Mouse (Mus musculus) thymus, postnatal 36 days (tissue): ENCODE measurements at regions not wholly inside any gene's neighbourhood (a gene's known extent, or its start where the extent isn't known, plus 50 kb on each side); places are given as distances from the start of the nearest gene placed in this dataset.

Source experiments
- DNase-seq, 2 experiments: peaks; one replicate each; pipeline ENCODE4 v3.0.0; 2022; ENCODE audit warnings: mixed read lengths in 2 of 2

DNA sequence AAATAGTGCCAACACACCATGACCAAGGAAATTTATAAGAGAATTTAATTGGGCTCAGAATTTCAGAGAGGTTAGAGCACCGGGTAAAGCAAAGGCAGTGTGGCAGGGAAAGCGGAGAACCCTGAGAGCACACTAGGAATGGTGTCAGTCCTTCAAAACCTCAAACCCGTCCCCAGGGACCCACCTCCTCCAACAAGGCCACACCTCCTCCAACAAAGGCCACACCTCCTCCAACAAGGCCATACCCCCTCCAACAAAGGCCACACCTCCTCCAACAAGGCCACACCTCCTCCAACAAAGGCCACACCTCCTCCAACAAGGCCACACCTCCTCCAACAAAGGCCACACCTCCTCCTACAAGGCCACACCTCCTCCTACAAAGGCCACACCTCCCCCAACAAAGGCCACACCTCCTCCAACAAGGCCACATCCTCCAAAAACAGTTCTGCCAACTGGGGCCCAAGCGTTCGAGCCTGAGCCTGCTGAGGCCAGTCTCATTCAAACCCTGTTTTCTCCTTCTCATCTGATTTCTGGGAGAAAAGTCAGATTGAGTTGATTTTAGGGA is 109.8 kb upstream of the Zfp217 start:
- no peak for DNase-seq

GRCm38 (mm10) chr2:170255997-170256396 is 108.1 kb upstream of the Zfp217 start:
- no peak for DNase-seq

DNA sequence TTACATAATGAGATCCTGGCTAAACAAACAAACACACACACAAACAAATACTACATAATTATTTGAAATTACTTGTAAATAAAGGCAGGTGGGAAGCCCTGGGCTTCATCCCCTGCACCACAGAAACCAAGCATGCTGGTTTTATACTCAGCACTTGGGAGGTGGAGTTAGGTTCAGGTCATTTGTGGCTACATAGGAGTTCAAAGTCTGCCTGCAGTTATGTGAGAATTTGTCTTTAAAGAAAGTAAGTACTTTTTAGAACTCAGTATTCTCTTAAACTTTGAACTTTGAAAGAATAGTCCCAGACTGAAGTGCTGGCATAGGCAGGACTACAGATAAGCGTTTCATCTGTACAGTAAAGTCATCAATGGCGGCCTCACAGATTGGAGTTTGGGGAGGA is 107.6 kb upstream of the Zfp217 start:
- DNase-seq: no peak

- no peak for DNase-seq
These were observed 106.0 kb upstream of the Zfp217 start for GRCm38 (mm10) chr2:170253681-170254440.

GRCm38 (mm10) chr2:170252255-170253034 is 104.5 kb upstream of the Zfp217 start:
- peak; percentile 69 to 81 for DNase-seq

DNA sequence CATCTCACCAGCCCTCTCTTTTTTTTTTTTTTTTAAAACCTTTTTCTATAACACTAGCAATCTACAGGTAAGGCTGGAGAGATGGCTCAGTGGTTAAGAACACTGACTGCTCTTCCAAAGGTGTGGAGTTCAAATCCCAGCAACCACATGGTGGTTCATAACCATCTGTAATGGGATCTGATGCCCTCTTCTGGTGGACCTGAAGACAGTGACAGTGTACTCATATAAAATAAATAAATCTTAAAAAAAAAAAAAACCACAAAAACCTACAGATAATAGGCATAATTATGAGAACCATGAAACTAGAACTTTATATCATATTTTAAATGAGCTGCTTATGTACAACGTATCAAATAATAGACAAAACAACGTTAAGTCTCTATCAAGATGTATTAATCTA is 102.8 kb upstream of the Zfp217 start:
- no peak for DNase-seq

GRCm38 (mm10) chr2:170247702-170248445 is 100.0 kb upstream of the Zfp217 start:
- DNase-seq: no peak

- no peak for DNase-seq
These were observed 97.9 kb upstream of the Zfp217 start for GRCm38 (mm10) chr2:170245637-170246341.

DNA sequence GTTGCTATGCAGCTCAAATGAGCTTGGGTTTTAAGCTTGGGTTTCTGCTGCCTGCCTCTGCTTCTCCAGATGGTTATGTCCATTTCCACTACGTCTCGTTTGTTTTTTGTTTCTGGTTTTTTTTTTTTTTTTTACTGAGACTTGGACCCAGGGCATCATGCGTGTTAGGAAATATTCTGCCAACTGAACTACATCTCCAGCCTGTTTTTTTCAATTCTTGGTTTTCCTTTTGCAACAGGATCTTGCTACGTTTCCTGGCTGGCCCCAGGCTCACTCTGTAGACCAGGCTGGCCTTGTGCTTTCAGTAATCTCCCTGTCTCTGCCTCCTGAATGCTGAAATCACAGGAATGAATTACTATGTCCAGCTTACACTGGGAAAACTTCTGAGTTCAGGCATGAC is 96.2 kb upstream of the Zfp217 start:
- no peak for DNase-seq

GRCm38 (mm10) chr2:170237959-170238358 is 90.1 kb upstream of the Zfp217 start:
- DNase-seq: peak; percentile 65 to 67

DNA sequence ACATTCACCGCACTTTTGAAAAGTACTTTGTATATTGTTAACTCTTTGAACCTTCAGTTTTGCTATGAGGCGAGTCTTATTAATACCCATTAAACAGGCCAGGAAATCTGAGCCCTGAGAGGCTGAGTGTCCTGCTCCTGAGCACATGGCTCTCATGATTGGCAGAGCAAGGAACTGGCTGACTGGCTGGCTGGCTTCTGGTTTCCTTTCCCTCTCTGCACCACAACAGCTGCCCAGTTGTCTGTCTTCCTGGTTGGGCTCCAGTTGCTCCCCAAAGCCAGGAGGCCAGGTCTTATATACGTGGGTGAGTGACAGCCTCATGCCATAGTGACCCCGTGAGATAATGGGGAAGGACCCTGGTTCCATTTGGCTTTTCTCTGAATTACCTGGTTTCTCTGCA is 85.5 kb upstream of the Zfp217 start:
- no peak for DNase-seq

DNA sequence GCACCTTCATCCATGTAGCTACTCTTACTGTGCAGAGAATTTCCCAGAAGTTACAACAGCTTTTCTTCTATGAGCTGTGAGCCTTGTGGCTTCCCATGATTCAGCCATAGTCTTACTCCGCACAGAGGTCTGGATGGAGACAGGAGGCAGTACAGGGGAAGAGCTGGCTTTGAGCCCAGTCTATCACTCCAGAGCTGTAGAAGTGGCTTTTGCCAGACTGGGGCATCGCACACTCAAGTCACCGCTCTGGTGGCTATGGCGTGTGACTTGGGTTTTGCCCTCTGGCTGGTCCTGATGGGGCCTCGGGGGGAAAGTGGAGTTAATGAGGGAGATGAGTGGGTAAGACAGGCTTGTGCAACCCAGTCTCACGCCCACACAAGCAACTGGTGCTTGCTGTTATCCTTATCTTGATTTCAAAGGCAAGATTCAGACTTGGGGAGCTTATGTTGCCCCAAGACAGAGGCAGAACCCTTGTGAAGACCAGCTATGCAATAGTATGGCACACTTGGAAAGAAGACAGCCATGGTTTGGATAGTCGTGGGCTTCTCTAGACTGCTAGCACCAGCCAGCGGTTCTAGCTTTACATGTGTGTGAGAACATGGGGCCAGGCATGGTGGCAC is 81.7 kb upstream of the Zfp217 start:
- no peak for DNase-seq

DNA sequence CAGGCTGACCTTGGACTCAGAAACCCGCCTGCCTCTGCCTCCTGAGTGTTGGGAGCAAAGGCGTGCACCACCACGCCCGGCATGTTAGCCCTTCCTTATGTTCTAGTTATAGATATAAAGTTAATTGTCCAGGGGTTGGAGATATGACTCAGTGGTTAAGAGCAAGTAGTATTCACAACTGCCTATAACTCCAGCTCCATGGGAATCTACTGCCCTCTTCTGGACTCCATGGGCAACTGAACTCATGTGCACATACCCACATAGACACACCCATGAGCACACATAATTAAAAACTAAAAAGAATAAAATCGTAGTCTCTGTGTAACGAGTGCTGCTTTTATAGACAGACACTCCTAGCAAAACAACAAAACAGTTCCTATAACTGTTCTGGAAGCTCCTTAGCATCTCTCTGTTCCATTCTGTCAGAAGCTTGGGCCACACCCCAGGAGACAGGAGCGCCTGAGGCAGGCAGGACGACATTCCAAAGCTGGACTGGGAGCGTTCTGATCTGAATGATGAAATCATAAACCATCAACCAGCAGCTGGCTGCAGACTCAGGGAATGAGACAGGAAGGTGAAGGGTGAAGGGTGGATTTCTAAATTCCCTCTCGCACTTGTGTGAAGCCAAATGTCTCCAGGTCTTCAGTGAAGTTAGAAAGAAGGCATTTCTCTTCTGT is 80.6 kb upstream of the Zfp217 start:
- no peak for DNase-seq

DNA sequence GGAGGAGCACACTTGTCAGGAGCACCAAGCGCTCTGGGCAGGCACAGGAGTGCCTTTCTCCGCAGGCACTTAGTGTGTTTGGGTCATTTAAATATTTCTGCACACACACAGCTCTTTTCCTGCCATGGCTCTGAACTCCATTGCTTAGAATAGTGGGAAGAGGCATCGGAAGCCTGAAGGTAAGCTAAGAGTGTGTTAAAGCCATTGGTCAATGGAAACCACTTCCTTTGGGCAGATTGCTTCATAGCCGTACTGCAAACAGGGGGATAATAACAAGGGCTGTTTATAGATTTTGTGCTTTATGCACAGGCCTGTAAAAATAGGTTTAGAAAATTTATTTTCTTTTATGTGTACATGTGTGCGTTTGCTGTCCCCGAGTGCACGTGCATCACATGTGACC is 76.0 kb upstream of the Zfp217 start:
- no peak for DNase-seq

DNA sequence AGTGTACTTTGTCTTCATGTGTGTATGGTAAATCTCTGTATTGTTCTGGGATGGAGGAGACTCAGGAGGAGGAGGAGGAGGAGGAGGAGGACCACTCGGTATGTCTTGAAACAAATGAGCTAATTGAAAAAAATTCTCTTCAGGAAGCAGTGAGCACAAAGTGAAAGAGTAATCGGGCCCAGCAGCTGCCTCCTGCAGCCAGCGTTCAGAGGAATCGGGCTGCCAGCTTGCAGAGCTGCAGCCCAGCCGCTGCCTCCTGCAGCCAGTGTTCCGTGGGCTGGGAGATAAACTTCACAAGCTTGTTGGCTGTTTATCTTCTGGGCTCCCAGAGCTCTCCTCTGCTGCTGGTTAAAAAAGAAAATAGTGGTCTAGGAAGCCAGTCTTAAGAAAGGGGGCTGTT is 74.9 kb upstream of the Zfp217 start:
- peak; percentile 36 to 58 for DNase-seq

GRCm38 (mm10) chr2:170221994-170222535 is 74.2 kb upstream of the Zfp217 start:
- no peak for DNase-seq

DNA sequence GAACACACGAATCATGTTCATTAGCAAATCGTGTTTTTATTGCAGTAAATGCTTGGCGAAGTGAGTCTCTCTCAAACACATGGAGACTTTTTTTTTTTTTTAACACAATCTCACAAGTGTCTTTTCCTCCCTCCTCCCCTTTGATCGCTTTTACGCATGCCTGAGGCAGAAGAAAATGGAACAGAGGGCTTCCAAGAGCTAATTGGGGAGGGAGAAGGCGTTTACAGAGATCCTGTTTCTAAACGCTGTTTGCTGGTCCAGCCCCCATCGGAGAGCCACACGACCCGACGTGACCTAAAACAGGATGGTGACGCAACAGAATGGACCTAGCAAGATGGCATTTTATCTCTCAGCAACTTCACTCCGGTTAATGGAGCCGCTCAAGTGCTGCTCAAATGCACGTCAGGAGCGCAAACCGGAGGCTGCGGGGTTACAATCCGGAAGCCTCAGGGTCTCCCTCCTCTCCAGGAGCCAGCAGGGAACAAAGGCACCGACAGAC is 73.0 kb upstream of the Zfp217 start:
- peak; percentile 64 to 67 for DNase-seq

- DNase-seq: peak in 1 of 2 experiments; percentile 21
These were observed 72.5 kb upstream of the Zfp217 start for GRCm38 (mm10) chr2:170220443-170220842.

DNA sequence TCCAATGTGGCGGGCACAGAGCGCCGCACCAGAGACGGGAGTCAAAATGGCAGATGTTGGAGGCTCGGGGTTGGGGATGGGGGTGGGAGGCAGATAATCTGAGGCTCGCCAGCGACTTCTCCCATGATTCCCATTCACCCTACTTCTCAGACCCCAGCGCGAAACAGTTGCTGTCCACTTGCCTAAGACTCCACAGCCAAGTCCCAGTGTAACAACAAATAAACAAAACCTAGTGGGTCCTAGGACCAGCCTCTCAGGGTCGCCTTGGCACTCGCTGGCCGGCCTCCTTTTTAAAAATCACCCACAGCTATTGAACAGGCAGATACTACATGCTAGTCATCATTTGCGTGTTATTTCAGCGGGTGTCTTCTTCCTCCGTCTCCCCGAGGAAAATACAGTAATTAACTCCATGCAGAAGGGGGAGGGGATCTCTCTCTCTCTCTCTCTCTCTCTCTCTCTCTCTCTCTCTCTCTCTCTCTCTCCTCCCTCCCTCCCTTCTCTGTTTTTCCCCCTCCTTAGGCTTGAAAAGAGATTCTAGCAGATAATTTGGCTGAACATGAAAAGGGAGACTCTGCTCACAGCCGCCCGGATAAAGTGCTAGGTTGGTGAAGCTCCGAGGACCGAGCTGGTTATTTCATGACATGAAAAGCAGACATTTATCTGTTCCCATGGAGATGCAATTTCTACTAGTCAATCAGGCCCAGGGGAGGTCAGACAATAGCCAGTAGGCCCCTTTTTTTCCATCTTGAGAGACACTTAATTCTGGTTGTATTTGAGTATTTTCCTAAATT is 71.9 kb upstream of the Zfp217 start:
- peak; percentile 51 to 52 for DNase-seq

GRCm38 (mm10) chr2:170219161-170219581 is 71.3 kb upstream of the Zfp217 start:
- DNase-seq: peak; percentile 61 to 70
